Mouse (Mus musculus) urinary bladder, postnatal 14 days (tissue): ENCODE results near the gene Cavin3.
A peak's percentile ranks its signal among the peaks of the same experiment; 100 is the strongest.
"Not testable (repeated sequence)": the region's sequence is repeated elsewhere in the genome, so short reads cannot be mapped to it uniquely, and the experiment has no call there.

Experiments
- DNase-seq: peaks from one replicate; pipeline ENCODE4 v3.0.0; 2021; ENCODE audit warnings: low spot score

Gene Cavin3

DNA sequence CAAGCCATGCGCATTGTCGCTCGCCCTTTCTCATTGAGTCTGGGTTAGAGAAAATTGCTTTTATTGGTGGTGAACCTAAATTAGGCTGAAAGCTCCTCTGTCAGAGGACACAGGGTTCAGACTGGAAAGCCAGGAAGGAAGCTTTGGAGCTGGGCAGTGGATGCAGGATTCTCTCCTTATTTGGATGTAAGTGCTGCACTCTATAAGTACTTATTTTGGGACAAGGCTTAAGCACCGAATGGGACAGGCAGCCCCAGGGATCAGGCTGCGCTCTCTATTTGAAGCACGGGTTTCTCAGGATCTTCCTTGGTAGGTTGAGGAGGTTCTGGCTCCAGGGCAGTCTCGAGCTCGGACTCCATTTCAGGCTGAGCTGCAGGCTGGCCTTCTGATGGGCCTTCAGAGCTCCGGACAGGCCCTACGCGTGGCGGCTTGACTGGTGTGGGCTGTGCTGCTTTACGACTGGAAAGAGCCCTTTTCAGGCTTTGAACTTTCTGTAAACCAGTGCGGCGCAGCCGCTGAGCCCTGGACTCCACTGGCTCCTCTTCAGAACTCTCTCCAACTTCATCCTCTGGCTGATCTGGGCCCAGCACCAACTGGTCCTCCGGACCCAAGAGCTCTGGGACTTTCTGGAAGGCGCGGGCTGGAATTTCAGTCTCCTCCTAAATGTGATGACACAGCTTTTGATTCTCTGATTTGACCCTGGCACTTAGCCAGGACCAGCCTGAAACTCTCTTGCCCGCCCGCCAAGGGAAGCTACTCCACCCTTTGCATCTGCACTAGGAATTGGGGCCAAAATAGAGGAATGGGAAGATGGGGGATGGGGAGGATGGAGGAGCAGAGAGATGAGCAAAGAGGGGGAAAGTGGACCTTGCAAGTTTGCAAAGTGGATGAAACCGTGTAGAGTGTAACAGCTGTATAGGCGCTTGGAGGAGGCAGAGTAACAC, 1.3 kb downstream of the Cavin3 start:
- peak; percentile 61 for DNase-seq

DNA sequence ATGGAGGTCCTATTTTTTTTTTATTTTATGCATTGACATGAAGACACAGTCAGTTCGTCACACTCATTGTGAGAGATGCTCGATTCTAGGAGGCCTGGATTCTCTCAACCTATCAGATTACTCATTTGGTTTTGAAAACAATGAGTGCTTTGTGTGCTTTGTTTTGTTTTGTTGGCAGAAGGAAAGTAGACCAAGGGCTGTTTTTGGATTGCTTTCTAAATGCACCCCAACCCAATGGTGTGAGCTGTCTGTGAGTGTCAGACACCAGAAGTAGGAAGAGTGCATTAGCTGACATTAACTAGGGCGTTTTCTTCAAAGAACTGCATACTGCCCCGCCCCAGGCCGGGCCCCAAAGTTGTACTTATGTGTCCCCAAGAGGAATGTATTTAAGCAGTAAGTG, 2.0 kb downstream of the Cavin3 start:
- no peak for DNase-seq

DNA sequence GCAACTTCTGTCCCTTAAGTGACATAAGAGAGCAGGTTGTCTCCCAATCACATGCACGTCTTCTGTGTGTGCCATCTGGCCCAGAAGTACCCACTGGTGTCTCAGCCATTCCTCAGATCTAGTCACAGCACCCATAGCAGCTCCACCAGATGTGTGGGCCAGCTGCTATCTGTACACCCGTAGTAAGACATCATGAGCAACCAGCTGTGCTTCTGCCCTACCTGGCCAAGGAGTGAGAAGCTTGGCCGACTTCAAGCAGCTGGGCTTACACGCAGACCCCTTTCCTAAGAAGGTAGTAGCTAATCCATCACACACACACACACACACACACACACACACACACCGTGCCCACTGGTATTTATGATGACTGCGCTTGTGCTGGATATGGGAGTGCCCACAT, 2.9 kb downstream of the Cavin3 start:
- no peak for DNase-seq

DNA sequence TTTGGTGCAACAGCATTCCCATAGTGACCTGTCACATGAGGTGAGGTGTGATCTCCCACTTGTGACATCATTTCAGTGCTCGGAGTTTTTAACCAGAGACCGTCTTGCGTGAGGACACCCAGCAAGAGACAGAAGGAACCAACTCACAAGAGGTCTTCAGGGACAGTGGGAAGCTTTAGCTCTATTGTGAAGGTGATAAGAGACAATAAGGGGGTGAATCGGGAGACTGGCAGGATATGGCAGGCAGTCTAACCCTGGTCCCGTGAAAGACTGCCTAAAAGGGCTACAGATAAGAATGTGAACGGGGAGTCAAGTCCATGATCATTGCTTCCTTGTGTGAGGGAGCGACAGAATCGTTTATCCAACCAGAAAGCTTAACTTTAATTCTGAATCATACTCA, 3.8 kb downstream of the Cavin3 start:
- DNase-seq = no peak

DNA sequence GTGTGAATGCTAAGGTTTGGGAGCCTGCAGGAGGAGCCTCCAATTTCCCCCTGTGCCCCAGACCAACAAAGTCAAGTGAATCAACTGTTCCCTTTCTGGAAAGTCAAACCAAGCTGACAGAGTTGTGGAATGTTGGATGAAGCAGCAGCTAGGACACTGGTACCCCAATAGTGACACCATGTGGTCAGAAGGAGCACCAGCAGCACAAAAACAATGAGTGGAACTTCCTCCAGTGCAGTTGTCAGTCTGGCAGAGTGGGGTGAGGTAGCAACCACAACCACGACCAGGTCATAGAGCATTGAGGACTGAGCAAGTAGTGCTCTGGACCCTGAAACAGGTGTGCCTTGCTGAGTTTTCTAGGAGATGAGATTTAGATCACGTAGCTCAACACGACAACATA, 4.3 kb downstream of the Cavin3 start:
- peak; percentile 36 for DNase-seq

DNA sequence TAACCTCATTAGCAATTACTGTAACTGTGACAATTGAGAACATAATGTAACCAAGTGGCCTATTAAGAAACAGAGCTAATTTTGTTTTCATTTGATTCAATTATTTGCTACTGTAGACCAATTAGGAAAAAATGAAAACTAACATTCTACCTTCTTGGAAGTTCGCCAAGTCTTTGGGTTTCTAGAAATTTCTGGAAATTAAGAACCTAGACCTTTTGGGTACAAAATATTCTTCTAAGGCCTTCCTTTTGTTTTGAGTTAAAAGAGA, 4.7 kb downstream of the Cavin3 start:
- DNase-seq = no peak

DNA sequence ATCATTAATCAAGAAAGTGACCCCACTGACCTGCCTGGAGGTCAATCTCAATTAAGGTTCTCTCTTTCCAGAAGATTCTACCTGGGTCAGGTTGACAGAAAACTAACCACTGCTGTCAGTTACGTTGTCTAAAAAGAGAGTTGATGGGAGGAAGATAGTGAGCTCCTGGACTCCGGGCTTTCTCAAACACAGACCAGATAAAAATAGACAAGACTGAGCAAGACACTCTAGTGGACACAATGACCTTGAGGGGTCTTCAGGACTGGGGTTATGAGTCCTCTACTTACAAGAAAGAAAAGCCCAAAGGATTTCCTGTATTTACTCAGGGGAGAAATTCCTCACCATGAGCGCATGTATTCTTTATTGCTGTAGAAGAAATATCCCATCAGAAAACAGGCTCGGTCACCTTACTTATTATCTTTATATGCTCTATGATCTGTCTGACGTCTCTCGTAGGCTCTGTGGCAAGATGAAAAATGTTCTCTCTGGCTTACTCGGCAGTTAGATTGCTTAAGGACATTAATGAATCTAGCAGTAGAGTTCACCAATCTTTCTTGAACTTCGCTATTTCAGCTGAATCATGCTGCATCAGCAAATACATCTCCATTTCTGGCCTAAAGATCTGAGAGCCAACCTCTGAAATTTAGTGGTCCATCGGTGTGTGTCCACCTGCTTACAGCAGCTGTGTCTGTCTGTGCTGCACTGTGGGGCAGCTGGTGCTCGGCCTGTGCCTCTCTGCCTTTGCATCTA, 5.2 kb downstream of the Cavin3 start:
- no peak for DNase-seq

DNA sequence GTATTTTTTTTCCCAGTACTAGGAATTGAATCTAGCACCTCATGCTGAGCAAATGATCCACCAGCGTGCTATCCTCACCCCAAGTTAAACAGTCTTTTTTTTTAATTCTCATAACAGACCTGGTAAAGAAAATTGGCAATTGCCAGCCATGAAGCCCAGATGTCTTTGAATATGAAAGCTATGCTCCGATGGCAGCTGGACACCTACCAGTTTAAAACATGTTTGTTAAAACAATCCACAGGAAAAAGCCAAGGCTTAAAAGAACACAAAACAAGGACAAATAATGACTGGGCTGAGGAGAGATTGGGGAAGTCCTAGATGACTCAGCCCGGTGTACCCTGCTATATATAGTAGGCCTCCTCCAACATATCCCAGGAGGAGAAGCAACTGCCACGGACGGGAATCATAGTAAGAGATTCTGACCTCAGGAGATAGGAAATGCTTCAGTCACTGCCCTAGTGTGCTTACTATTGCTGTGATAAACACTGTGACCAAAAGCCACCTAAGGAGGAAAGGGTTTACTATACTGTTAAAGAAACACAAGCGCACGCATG, 6.6 kb downstream of the Cavin3 start:
- DNase-seq = no peak

DNA sequence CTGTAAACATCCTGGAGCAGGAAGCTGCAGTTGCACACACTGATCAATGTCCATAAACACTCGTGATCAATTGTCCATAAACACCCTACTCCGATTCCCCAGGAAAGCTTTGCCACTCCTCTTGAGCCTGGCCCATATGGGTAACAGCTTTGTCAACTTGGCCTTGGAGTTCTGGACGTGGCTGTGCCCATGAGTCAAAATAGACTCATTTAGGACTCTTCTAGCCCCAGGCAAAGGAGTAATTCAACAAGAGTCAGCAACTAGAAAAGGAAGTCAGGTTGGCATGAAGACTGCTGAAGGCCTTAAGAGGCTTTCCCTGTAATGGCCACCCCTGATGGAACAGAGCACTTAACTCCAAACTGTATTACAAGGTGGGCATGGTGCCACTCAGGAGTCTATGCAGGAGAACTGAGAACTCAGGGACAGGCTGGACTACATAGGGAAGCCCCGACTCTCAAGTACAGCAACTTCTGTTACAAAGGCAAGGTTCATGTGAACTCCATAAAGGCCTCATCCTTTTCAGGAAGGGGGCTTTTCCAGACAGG, 7.3 kb downstream of the Cavin3 start:
- DNase-seq = no peak

DNA sequence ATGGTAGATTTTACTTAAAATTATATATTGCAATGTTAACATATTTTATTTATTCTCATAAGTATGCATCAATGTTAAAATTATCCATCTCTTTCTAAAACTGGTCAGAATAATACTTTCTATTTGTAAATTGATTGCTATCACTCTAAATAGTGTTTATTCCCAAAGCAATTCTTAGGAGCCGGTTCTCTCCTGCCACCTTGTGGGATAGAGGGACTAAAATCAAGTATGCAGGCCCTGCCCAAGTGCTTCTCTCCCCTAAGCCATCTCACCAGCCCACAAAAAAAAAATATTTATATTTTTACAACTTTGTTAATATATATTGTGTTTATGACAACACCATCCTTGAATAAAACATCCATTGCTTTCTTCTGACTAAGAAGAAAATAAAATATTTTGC, 9.5 kb downstream of the Cavin3 start:
- DNase-seq = no peak

DNA sequence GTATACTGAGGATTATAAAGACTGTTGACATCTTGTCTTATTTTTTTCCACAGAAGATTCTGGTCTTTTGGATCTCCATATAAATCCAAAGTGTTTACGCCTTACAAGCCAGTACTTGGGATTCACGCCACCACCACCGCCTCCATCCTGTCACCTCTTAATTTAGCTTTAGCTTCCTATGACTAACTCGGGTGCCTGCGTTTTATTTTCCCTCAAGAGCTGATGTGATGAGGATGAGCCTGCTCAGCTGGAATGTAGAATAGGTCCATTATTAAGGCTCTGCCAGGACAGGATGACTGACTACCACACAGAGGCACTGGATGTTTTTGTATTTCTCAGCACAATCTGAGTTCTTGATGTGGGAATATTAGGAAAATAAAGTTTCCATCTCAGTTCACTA, 16.6 kb downstream of the Cavin3 start:
- not testable (repeated sequence) for DNase-seq

DNA sequence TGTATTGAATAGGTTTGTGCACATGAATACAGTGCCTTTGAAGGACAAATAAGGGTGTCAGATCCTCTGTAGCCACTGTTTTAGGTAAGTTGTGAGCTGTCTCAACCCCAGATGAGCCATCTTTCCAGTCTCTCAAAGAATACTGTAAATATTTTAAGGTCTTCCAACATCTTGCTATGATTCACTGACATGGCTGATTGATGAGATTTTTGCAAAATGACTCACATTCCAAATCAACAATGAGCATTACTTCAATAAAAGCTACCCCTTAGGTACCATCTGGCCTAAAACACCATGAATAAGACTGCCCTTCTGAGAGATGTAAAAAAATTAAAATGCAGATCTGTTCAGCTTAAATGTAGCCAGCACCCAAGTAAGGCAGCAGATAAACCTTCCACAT, 23.6 kb downstream of the Cavin3 start:
- no peak for DNase-seq

DNA sequence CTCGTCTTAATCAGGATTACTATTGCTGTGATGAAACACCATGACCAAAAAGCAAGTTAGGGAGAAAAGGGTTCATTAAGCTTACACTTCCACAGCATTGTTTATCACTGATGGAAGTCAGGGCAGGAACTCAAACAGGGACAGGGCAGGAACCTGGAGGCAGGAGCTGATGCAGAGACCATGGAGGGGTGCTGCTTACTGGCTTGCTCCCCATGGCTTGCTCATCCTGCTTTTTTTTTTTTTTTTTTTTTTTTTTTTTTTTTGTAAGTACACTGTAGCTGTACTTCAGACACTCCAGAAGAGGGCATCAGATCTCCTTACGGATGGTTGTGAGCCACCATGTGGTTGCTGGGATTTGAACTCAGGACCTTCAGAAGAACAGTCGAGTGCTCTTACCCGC, 28.8 kb downstream of the Cavin3 start:
- not testable (repeated sequence) for DNase-seq

DNA sequence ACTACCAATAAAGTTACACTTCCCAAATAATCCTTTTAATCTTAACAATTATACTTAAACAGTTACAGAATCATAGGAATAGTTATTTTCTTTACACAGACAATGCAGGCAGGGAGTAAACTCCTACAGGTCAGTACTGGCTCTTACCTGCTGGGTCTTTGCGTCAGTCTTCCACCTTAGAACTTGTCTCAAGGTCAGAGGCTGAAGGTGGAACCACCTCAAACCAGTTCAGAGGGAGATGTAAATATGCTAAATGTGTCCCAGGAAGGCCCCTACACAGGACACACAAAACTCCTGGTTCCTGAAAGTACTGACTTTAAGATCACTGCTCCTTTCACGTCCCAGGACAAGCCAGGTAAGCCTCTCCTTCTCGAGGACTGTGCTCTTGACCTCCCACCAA, 37.0 kb downstream of the Cavin3 start:
- no peak for DNase-seq

DNA sequence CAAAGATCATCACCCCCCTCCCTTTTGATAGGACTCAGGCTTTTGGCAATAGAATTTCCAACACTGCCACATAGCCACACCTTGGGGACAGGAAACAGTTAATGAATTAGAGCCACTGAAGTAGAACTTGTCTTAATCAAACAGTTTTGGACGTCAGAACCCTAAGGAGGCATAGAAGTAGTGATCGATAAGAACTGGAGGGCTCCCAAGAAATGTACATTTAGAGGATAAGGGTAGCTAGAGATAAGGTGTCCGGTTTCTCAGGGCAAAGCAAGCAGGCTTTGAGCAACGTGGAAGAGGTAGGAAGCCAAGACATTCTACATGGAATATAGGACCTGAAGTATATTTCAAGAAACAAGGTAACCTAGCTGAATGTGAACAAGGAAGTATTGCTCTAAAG, 40.7 kb downstream of the Cavin3 start:
- DNase-seq = no peak

DNA sequence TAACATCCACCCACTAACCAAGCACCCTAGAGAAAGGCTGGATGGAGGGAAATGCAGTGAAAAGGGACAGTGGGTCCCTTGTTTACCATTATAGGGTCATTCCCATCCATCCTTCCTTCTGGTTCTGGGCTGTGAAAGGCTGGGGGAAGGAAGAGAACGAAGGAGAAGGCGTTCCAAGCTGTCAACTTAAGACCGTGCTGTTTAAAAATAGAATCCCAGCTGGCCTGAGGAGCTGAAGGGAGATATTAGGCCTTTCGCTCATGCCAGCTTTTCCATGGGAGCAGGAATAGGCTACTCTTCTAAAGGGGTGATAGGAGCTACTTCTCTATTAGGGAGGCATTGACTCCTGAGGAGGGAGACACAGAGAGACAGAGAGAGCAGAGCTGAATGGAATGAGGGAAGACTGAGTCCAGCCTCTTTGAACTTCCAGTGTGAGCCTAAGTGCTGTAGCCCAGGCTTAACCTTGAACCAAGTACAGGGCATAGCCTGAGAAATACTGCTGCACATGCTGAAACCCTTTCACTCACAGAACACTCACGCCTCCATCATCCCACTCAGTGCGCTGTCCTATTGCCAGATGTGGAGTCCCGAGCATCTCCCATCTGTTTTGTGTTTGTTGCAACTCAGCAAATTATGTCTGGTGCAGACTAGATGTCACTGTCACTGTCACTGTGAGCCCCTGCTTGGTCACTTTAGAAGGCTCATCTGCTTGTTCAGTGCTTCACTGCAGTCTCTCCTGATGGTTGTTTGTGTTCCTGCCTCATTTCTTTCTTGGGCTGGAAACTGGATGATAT, 43.9 kb downstream of the Cavin3 start:
- no peak for DNase-seq

DNA sequence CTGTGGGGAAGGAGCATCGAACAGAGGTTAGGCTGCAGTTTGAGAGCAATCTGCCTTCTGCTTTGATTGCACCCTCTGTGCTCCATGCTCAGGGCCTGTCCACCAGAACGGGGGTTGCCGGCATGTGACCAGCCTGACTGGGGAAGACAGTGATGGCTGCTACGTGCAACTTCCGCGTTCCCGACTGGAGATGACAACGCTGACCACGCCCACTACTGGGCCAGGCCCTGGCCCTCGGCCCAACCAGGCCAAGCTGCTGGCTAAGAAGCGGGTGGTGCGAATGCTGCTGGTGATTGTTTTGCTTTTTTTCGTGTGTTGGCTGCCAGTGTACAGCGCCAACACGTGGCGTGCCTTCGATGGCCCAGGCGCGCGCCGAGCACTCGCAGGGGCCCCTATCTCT, 47.3 kb downstream of the Cavin3 start:
- DNase-seq = no peak

DNA sequence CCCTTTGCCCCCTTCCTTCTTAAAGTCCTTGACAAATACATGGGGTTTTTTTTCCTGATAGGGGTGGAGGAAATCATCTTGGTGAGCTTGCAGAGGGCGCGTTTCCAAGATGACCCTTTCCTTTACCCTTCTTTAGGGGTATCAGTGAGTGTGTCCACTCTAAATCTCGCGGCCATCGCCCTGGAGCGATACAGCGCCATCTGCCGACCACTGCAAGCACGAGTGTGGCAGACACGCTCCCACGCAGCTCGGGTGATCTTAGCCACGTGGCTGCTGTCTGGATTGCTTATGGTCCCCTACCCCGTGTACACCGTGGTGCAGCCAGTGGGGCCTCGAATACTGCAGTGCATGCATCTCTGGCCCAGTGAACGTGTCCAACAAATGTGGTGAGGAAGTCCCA, 48.2 kb downstream of the Cavin3 start:
- DNase-seq = no peak

DNA sequence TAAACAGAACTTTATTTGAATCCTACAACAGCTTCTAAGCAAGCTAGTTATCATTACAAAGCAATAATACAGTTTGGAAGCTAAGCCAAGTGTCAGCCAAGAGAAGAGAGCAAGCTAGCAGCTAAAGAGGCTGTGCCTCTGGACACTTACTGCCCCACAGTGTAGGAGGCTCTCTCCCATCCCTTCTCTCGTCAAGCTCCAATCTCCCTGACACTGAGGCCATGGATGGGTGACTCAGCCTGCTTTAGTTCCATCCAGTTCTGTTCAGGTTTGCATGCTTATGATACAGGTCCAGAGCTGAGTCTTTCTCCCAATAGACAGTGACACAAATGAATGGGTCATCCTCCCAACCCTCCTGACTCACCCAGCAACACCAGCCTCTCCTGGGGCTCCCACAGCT, 50.0 kb downstream of the Cavin3 start:
- DNase-seq = no peak
